ENCODE assay signal across 8 mouse cellular contexts in the genomic region with DNA sequence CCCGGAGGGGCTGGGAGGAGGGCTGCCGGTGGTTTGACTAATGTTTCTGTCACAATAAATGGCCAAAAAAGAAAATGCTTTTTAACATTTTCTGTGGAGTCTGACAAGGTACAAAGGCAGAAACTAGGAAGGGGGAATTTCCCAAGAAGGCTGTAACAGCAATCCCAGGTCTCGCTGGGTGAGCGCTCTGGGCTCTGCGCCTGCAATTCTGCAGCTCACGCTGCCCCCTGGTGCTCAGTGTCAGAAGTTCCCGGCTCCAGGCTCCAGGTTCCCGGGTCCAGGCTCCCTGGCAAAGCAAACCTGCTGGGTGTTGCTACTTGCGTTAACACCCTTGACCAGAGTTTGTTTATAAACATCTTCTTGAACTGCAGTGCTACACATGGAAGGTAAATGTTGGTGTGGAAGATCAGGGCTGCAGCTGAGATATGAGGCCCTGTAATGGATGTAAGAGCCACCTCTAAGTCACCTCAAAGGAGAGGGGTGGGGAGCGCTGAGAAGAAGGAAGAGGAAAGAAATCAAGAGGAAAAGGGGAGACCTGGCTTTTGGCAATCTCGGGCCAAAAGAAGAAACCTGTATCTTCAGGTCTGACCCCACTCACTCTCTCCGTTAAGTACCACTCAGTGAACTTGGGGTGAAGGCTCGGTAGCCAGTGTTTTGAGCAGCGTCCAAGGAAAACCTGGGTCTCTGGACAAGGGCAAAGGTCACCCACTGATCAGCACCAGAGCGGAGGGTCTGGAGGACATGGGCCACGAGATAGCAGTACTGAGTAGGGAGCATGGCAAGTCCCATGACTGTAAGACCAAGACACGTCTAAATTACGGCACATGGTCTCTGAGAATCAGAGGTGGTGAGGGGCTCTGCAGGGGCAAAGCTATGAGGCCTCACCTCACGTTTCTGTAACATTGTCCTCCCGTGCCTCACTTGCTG.
DNase-seq lines count a peak whose midpoint lies in the region; ATAC-seq and TF ChIP-seq lines count a peak whose summit lies in the region.

No protein-coding gene starts in this region.

- no peak overlapping the region for H3K4me3 ChIP-seq in C2C12 (ENCODE audit: insufficient read depth, poor library complexity, severe bottlenecking)
- no peak overlapping the region for H3K4me3 ChIP-seq in embryonic fibroblast, embryonic 13.5 days (ENCODE audit: insufficient read depth, low read length)
- no peak overlapping the region for H3K4me3 ChIP-seq in heart, embryonic 10.5 days
- no peak overlapping the region for H3K4me3 ChIP-seq in kidney, postnatal 0 days (replicated peaks; ENCODE audit: low read depth, low read length)
- no peak overlapping the region for H3K4me3 ChIP-seq in liver, adult 2 months (ENCODE audit: insufficient read depth, low read depth, low read length)

- no peak overlapping the region for H3K27ac ChIP-seq in embryonic fibroblast, embryonic 13.5 days (ENCODE audit: insufficient read depth, low read length)
- no peak overlapping the region for H3K27ac ChIP-seq in heart, embryonic 10.5 days
- no peak overlapping the region for H3K27ac ChIP-seq in kidney, postnatal 0 days
- no peak overlapping the region for H3K27ac ChIP-seq in liver, adult 2 months (replicated peaks; ENCODE audit: insufficient read depth, low read depth, low read length)

- TF ChIP-seq CTCF in C2C12 (IDR thresholded peaks at IDR 0.05; ENCODE audit: control insufficient read depth, insufficient read depth, insufficient read length) = peak; percentile 52
- peak; percentile 71 for TF ChIP-seq CTCF in embryonic fibroblast, embryonic 13.5 days (IDR thresholded peaks at IDR 0.05; ENCODE audit: borderline replicate concordance, insufficient read depth, low read length)
- TF ChIP-seq CTCF in kidney, postnatal 0 days (IDR thresholded peaks at IDR 0.05; ENCODE audit: low read depth) = peak; percentile 88
- peak; percentile 85 for TF ChIP-seq CTCF in liver, adult 2 months (IDR thresholded peaks at IDR 0.05; ENCODE audit: low read depth, low read length)

- no peaks in the 10 kb centered on the region for H3K27me3 ChIP-seq in C2C12 (ENCODE audit: control insufficient read depth, insufficient read depth, insufficient read length)
- peaks cover 5% of the 10 kb centered on the region; the same call in 1 of the 2 replicates for H3K27me3 ChIP-seq in heart, embryonic 10.5 days (ENCODE audit: insufficient read depth, poor library complexity, severe bottlenecking)
- H3K27me3 ChIP-seq in kidney, postnatal 0 days (ENCODE audit: insufficient read depth, low read length) = no peaks in the 10 kb centered on the region
- no peaks in the 10 kb centered on the region for H3K27me3 ChIP-seq in liver, adult 2 months (ENCODE audit: control insufficient read depth, insufficient read depth, low read length)

- H3K9me3 ChIP-seq in heart, embryonic 10.5 days = no peaks in the 10 kb centered on the region
- H3K9me3 ChIP-seq in kidney, postnatal 0 days (replicated peaks; ENCODE audit: low read length) = no peaks in the 10 kb centered on the region

- no peaks in the 10 kb centered on the region for H3K79me2 ChIP-seq in C2C12 (ENCODE audit: control insufficient read depth, insufficient read depth)
- no peaks in the 10 kb centered on the region for H3K79me2 ChIP-seq in liver, adult 2 months (ENCODE audit: control insufficient read depth, insufficient read depth, low read length)

- H3K79me3 ChIP-seq in C2C12 (ENCODE audit: low read depth) = no peaks in the 10 kb centered on the region

- no peak overlapping the region for H3K9ac ChIP-seq in kidney, postnatal 0 days (ENCODE audit: low read depth, low read length)
- H3K9ac ChIP-seq in liver, adult 2 months (ENCODE audit: low read depth, low read length) = no peak overlapping the region

- DNase-seq in brain, adult 2 months (ENCODE audit: low read depth, low spot score) = peak; percentile 71
- DNase-seq in heart, embryonic 10.5 days (ENCODE audit: low spot score) = peak; percentile 83
- peak; percentile 89 for DNase-seq in kidney, postnatal 0 days (ENCODE audit: low spot score)
- no peak for DNase-seq in liver, adult 2 months (ENCODE audit: extremely low read depth, low read depth, low spot score)
- DNase-seq in neural tube, embryonic 10.5 days (ENCODE audit: extremely low spot score, low spot score) = peak; percentile 80
- DNase-seq in testis, postnatal 10 days (ENCODE audit: low spot score) = peak; percentile 89

- peaks cover 33% of the 10 kb centered on the region for H3K36me3 ChIP-seq in C2C12 (ENCODE audit: control insufficient read depth, insufficient read depth)
- H3K36me3 ChIP-seq in heart, embryonic 10.5 days = no peaks in the 10 kb centered on the region
- H3K36me3 ChIP-seq in kidney, postnatal 0 days (ENCODE audit: insufficient read depth, low read length) = no peaks in the 10 kb centered on the region
- H3K36me3 ChIP-seq in liver, adult 2 months (ENCODE audit: control insufficient read depth, insufficient read depth, low read length) = no peaks in the 10 kb centered on the region

- WGBS in heart, embryonic 10.5 days = 47% methylated on average over 20 of the region's 20 CpGs
- WGBS in kidney, postnatal 0 days = 47% methylated on average over 20 of the region's 20 CpGs
- WGBS in liver, adult 2 months = 49% methylated on average over 20 of the region's 20 CpGs

- ATAC-seq in kidney, postnatal 0 days (replicated peaks; ENCODE audit: low FRiP score, low read depth) = peak; percentile 53; the same call in 1 of the 2 replicates

- no peak overlapping the region for H3K4me2 ChIP-seq in kidney, postnatal 0 days (ENCODE audit: low read length)

- no peak for TF ChIP-seq POLR2A in embryonic fibroblast, embryonic 13.5 days (IDR thresholded peaks at IDR 0.05; ENCODE audit: low read depth, low read length)
- no peak for TF ChIP-seq POLR2A in liver, adult 2 months (IDR thresholded peaks at IDR 0.05; ENCODE audit: extremely low read depth, insufficient read depth, low read length)

- no peaks in the 10 kb centered on the region for H3K4me1 ChIP-seq in embryonic fibroblast, embryonic 13.5 days (ENCODE audit: control insufficient read depth, insufficient read depth, low read length)
- no peaks in the 10 kb centered on the region for H3K4me1 ChIP-seq in heart, embryonic 10.5 days
- peaks cover 3% of the 10 kb centered on the region; the same call in 1 of the 2 replicates for H3K4me1 ChIP-seq in kidney, postnatal 0 days (replicated peaks; ENCODE audit: insufficient read depth, low read length)
- no peaks in the 10 kb centered on the region for H3K4me1 ChIP-seq in liver, adult 2 months (ENCODE audit: control insufficient read depth, insufficient read depth, low read length)

- H3ac ChIP-seq in C2C12 (ENCODE audit: control insufficient read depth, insufficient read length, low read depth) = no peak overlapping the region

TF ChIP-seq in C2C12, 6 proteins besides CTCF, POLR2A, EP300 and RAD21:
- TF ChIP-seq MYOD1 (IDR thresholded peaks at IDR 0.05; ENCODE audit: control insufficient read depth, insufficient read length, low read depth) (no peak), MAX (IDR thresholded peaks at IDR 0.05) (no peak), USF1 (IDR thresholded peaks at IDR 0.05; ENCODE audit: low read depth) (no peak), MYOG (IDR thresholded peaks at IDR 0.05; ENCODE audit: control insufficient read depth, extremely low read depth, insufficient read length) (no peak), CEBPB (IDR thresholded peaks at IDR 0.05; ENCODE audit: low read depth) (no peak), FOSL1 (IDR thresholded peaks at IDR 0.05; ENCODE audit: insufficient read depth, low read length, poor library complexity, severe bottlenecking) (no peak)
TF ChIP-seq in C2C12: peak in this region for 0.
